13 mouse cellular contexts compared by ENCODE assay signal in the genomic region with DNA sequence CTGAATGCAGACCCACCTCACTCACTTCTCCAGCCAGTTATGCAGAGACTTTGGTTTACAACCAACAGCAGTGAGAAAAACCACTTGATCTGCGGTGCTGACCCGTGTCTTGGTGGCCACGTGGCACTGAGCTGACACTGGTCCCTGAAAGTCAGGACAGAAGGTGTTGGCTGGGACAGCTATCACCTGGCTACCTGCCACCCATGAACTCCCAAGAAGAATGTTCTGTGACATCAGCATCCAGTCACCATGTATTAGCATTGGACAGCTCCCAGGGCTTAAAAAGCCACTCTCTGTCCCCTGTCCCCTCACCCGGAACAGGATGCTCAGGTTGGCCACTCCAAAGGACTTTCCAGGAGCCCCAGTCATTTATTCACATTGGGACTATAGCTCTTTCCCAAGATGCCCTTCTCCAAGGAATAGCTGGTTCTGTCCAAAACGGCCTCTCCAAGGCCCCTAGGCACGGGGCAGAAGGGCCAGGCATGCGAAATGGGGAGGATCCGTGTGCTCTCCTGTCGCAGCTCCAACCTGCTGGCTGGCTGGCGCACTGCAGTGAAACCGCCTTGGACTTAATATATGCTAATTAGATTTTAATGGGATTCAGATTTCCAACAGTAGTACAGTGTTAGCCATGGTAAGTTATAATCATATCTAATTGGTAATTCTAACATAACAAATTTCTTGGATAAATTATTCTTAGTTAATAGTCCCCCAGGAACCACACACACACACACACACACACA. TPM values are rescaled to one million over a fixed set of nuclear protein-coding genes. Genes with fewer than 3 reads are reported as not detected.
DNase-seq lines count a peak whose midpoint lies in the region; ATAC-seq lines count a peak whose summit lies in the region.
"Had no signal": no experiment of that assay in that cellular context is flagged by ENCODE, and none has a peak within 500 bp of the region (broad histone marks: within the 10 kb centered on the region; RNA-seq: fewer than 3 reads in every experiment).

No protein-coding gene starts in this region.

- no peak overlapping the region for H3K4me3 ChIP-seq in midbrain, embryonic 11.5 days (ENCODE audit: low read depth, low read length)
- H3K4me3 ChIP-seq in midbrain, embryonic 10.5 days: no peak overlapping the region
- no peak overlapping the region for H3K4me3 ChIP-seq in hindbrain, embryonic 12.5 days
- no peak overlapping the region for H3K4me3 ChIP-seq in neural tube, embryonic 12.5 days
- H3K4me3 ChIP-seq: limb, embryonic 13.5 days had no signal

- H3K9me3 ChIP-seq in midbrain, embryonic 11.5 days (ENCODE audit: control insufficient read depth, low read length): no peaks in the 10 kb centered on the region
- no peaks in the 10 kb centered on the region for H3K9me3 ChIP-seq in midbrain, embryonic 10.5 days (replicated peaks)
- peaks cover 4% of the 10 kb centered on the region; the same call in 1 of the 2 replicates for H3K9me3 ChIP-seq in hindbrain, embryonic 12.5 days (replicated peaks)
- no peaks in the 10 kb centered on the region for H3K9me3 ChIP-seq in neural tube, embryonic 12.5 days
- H3K9me3 ChIP-seq: limb, embryonic 13.5 days had no signal

- no peaks in the 10 kb centered on the region for H3K4me1 ChIP-seq in midbrain, embryonic 11.5 days (ENCODE audit: control insufficient read depth, insufficient read depth, low read length)
- peaks cover 17% of the 10 kb centered on the region for H3K4me1 ChIP-seq in midbrain, embryonic 10.5 days
- peaks cover 23% of the 10 kb centered on the region for H3K4me1 ChIP-seq in hindbrain, embryonic 12.5 days
- no peaks in the 10 kb centered on the region for H3K4me1 ChIP-seq in neural tube, embryonic 12.5 days

- no peaks in the 10 kb centered on the region for H3K27me3 ChIP-seq in midbrain, embryonic 11.5 days (ENCODE audit: control insufficient read depth, insufficient read depth, low read length)
- no peaks in the 10 kb centered on the region for H3K27me3 ChIP-seq in midbrain, embryonic 10.5 days (ENCODE audit: low read depth, poor library complexity, severe bottlenecking)
- H3K27me3 ChIP-seq in hindbrain, embryonic 12.5 days: peaks cover 19% of the 10 kb centered on the region
- no peaks in the 10 kb centered on the region for H3K27me3 ChIP-seq in neural tube, embryonic 12.5 days (replicated peaks)

- ATAC-seq in midbrain, embryonic 11.5 days (ENCODE audit: low FRiP score): peak; percentile 62; the same call in 1 of the 2 replicates
- peak; percentile 72 for ATAC-seq in hindbrain, embryonic 12.5 days (ENCODE audit: low FRiP score)
- ATAC-seq in neural tube, embryonic 12.5 days (ENCODE audit: low FRiP score, low read depth): peak; percentile 63; the same call in 1 of the 2 replicates

- DNase-seq in adrenal gland, postnatal 14 days: peak; percentile 37
- DNase-seq in adrenal gland, adult (ENCODE audit: inconsistent age in 2 of 2, low spot score in 1 of 2): no peak
- no peak for DNase-seq in midbrain, embryonic 11.5 days (ENCODE audit: low spot score, missing footprints)
- no peak for DNase-seq in midbrain, embryonic 10.5 days (ENCODE audit: low spot score)
- DNase-seq in urinary bladder, postnatal 36 days (ENCODE audit: low spot score in 2 of 2): no peak
- DNase-seq in cerebellum, adult 8-10 months: no peak
- DNase-seq: gastrocnemius, postnatal 14 days; kidney, adult 11 months; thymus, postnatal 14 days had no signal

- H3K27ac ChIP-seq in midbrain, embryonic 11.5 days (ENCODE audit: low read depth, low read length): no peak overlapping the region
- H3K27ac ChIP-seq in midbrain, embryonic 10.5 days (replicated peaks): no peak overlapping the region
- no peak overlapping the region for H3K27ac ChIP-seq in hindbrain, embryonic 12.5 days
- H3K27ac ChIP-seq in neural tube, embryonic 12.5 days: no peak overlapping the region
- H3K27ac ChIP-seq: limb, embryonic 13.5 days had no signal

- H3K9ac ChIP-seq in midbrain, embryonic 11.5 days (ENCODE audit: low read length): no peak overlapping the region
- H3K9ac ChIP-seq in hindbrain, embryonic 12.5 days: no peak overlapping the region
- H3K9ac ChIP-seq in neural tube, embryonic 12.5 days: no peak overlapping the region
- H3K9ac ChIP-seq: limb, embryonic 13.5 days had no signal

- 73% methylated on average over 11 of the region's 11 CpGs for WGBS in midbrain, embryonic 11.5 days
- WGBS in midbrain, embryonic 10.5 days: 76% methylated on average over 11 of the region's 11 CpGs
- 56% methylated on average over 11 of the region's 11 CpGs for WGBS in hindbrain, embryonic 12.5 days
- 66% methylated on average over 11 of the region's 11 CpGs for WGBS in neural tube, embryonic 12.5 days

- no peak overlapping the region for H3K4me2 ChIP-seq in midbrain, embryonic 11.5 days
- no peak overlapping the region for H3K4me2 ChIP-seq in hindbrain, embryonic 12.5 days (replicated peaks)
- no peak overlapping the region for H3K4me2 ChIP-seq in neural tube, embryonic 12.5 days (replicated peaks)
- H3K4me2 ChIP-seq: limb, embryonic 13.5 days had no signal

- H3K36me3 ChIP-seq in midbrain, embryonic 11.5 days (ENCODE audit: control insufficient read depth, insufficient read depth, low read length): no peaks in the 10 kb centered on the region
- no peaks in the 10 kb centered on the region for H3K36me3 ChIP-seq in midbrain, embryonic 10.5 days
- no peaks in the 10 kb centered on the region for H3K36me3 ChIP-seq in hindbrain, embryonic 12.5 days
- no peaks in the 10 kb centered on the region for H3K36me3 ChIP-seq in neural tube, embryonic 12.5 days
- H3K36me3 ChIP-seq: limb, embryonic 13.5 days had no signal

RNA-seq across cellular contexts. Expression of a gene that starts 43.1 kb away (rescaled TPM):
- 18.8 and 23.1 TPM in 2 replicates for total RNA-seq in adrenal gland, postnatal 14 days (2021)
- 0.10 and 0.17 TPM in 2 replicates for polyA plus RNA-seq in midbrain, embryonic 11.5 days (2014; fragmentation: Nextera tagmentation; extraction: Ambion mirVana)
- polyA plus RNA-seq in midbrain, embryonic 10.5 days (2016; fragmentation: Nextera tagmentation; extraction: Ambion mirVana): 0.11 and 0.22 TPM in 2 replicates
- 0.38 and 0.59 TPM in 2 replicates for polyA plus RNA-seq in hindbrain, embryonic 12.5 days (2016; fragmentation: Nextera tagmentation; extraction: Ambion mirVana)
- 0.04 TPM in 1 of 2 replicates, not detected in the other for polyA plus RNA-seq in neural tube, embryonic 12.5 days (2016; fragmentation: Nextera tagmentation; extraction: Ambion mirVana)
- total RNA-seq: common myeloid progenitor, adult 5-6 weeks had no signal
